Mouse (Mus musculus) midbrain, embryonic 13.5 days (tissue): ENCODE measurements around the gene Skp1a. TPM values are rescaled to one million over a fixed set of nuclear protein-coding genes. Genes with fewer than 3 reads are reported as not detected.
A peak's percentile ranks its signal among the peaks of the same experiment; 100 is the strongest.
"Not testable (repeated sequence)": the region's sequence is repeated elsewhere in the genome, so short reads cannot be mapped to it uniquely, and the experiment has no call there.

Source experiments
- ATAC-seq: fragments of 200-750 bp; cut with Nextera tagmentation; 2 replicates; pipeline ENCODE4 v1.8.0; 2017; ENCODE audit warnings: mild to moderate bottlenecking, moderate TSS enrichment, moderate library complexity
- H3K27ac ChIP-seq: fragments of 300-500 bp; sonication (generic); 2 replicates; pipeline ENCODE4 v1.5.1; 2015; ENCODE audit warnings: inconsistent platforms, mild to moderate bottlenecking, moderate library complexity
- H3K27me3 ChIP-seq: fragments of 300-500 bp; sonication (generic); 2 replicates; pipeline ENCODE4 v1.6.1; 2015; ENCODE audit warnings: mild to moderate bottlenecking, inconsistent platforms
- H3K36me3 ChIP-seq: fragments of 300-500 bp; sonication (generic); 2 replicates; pipeline ENCODE4 v1.6.1; 2015; ENCODE audit warnings: mild to moderate bottlenecking, inconsistent platforms
- H3K4me1 ChIP-seq: fragments of 300-500 bp; sonication (generic); replicated peaks from 2 replicates; pipeline ENCODE4 v1.6.1; 2015; ENCODE audit warnings: inconsistent platforms
- H3K4me2 ChIP-seq: fragments of 300-500 bp; sonication (generic); replicated peaks from 2 replicates; pipeline ENCODE4 v1.6.1; 2015; ENCODE audit warnings: moderate library complexity, mild to moderate bottlenecking, inconsistent platforms
- H3K4me3 ChIP-seq: fragments of 300-500 bp; sonication (generic); replicated peaks from 2 replicates; pipeline ENCODE4 v1.5.1; 2015; ENCODE audit warnings: mild to moderate bottlenecking, inconsistent platforms
- H3K9ac ChIP-seq: fragments of 300-500 bp; sonication (generic); replicated peaks from 2 replicates; pipeline ENCODE4 v1.6.1; 2015; ENCODE audit warnings: mild to moderate bottlenecking, inconsistent platforms
- H3K9me3 ChIP-seq: fragments of 300-500 bp; sonication (generic); 2 replicates; pipeline ENCODE4 v1.6.1; 2016; ENCODE audit warnings: mild to moderate bottlenecking, inconsistent platforms
- WGBS: fragments of 180-500 bp; shearing (Covaris S2); methylation state at CpG from one replicate; pipeline ENCODE4 v1.1.7; 2015; 5-methylcytosine and 5-hydroxymethylcytosine counted together
- polyA plus RNA-seq: library from polyadenylated mRNA; unstranded; fragments of >200 nt; fragmentation: Nextera tagmentation; extraction: Ambion mirVana; gene quantifications from 2 replicates; pipeline ENCODE4 v1.2.1, GENCODE M21; 2015

Skp1a gene
- polyA plus RNA-seq, result 1,061 and 1,143 TPM in 2 replicates

DNA sequence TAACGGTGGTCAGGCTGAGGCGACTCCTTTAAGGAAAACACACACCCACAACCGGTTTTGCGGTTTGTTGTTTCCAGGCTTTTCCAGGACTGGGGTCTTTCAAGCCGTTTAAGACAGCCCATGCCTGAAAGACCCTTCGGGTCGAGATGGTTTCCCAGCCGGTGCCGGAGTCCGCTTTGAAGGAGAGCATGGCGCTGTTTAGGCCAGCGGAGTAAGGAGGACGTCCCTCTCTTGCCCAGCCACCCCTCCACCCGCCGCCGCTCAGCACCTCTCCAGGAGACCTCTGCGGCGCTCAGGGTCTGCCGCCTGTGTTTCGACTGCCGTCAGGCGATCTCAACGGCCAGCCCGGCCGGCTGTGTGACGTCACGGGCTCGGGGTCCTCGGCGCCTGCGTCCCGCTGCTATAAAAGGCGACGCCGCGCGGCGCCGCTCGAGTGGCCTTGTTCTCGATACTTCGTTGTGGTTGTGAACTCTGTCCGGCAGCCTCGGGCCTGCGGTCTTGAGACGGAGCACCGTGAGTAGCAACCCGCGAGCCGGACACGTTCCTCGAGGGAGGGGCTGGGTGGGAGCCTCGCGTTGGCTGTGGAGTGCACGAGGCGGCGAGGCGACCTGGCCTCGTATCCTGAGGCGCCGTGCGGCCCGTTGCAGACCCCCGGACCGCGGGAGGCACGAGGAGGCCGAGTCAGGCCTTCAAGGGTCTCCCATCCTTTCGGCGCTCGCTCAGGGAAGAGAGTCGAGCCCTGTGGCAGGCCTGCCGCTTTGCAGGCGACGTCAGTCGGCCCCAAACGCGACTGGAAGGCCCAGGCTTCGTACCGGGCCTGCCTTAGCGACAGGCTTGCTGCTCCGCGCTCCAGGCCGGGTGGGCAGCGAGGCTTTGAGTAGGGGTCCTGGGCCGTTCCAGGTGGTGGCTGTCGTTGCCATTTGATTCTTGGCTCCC is at the start of gene Skp1a:
Skp1a (plus strand) TSS at position 390 of the 936 bp plus-strand sequence.
- H3K4me1 ChIP-seq, result peaks cover 31% of the 10 kb centered on the region
- peak within 1 kb of the TSS; percentile 99 for H3K9ac ChIP-seq
- H3K9me3 ChIP-seq, result no peaks in the 10 kb centered on the region
- peak within 1 kb of the TSS; percentile 99 for H3K27ac ChIP-seq
- no peaks in the 10 kb centered on the region for H3K27me3 ChIP-seq
- peak; percentile 92 for ATAC-seq
- under 1% methylated on average over 87 of the region's 87 CpGs for WGBS
- H3K4me2 ChIP-seq, result peak within 1 kb of the TSS; percentile 80
- H3K4me3 ChIP-seq, result peak within 1 kb of the TSS; percentile 91
- H3K36me3 ChIP-seq, result peaks cover 6% of the 10 kb centered on the region; the same call in 1 of the 2 replicates

DNA sequence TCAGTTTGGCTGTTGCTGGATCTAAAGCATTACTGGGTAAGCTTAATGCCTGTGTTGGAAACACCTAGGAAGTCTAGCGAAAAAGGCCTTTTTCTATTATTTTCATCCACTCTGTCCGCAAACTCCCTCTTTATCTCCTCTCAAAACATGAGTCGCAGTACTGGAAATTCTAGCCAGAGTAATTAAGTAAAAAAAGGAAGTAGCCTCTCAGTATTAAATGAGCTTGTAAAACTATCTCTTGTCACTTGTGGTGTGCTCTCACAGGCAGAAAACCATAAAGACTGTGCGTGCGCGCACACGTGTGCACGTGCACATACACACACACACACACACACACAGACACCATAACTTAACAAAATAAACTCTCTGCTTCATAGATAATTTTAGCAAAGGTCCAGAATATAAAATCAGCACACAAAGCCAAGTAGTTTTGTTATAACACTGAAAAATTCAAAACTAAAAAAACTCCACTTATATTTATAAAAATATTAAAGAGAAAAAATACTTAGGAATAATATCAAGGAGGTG is 35.2 kb upstream of the Skp1a start:
- not testable (repeated sequence) for H3K4me3 ChIP-seq, H3K9me3 ChIP-seq, H3K27ac ChIP-seq, H3K27me3 ChIP-seq, H3K4me2 ChIP-seq, H3K9ac ChIP-seq, H3K4me1 ChIP-seq, H3K36me3 ChIP-seq, ATAC-seq
- 98% methylated on average over 8 of the region's 8 CpGs for WGBS

DNA sequence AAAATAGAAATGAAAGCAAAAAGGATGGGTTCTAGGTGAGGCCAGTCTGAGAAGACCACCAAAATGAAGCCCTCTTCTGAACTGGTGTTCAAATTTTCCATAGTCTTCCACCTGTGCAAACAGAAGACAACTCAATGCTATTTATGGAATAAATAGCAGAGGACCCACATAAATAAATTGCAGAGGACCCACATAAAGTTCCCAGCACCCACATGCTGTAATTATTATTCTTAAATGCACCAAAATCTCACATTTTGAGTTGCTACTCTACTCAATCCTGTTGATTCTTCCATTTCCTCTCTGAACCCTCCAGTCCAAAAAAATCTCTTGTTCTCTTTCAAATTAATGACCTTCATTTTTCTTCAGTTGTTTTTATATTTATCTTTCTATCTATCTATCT is 17.9 kb upstream of the Skp1a start, which contains the start of gene Olfr1371:
Olfr1371 (minus strand) TSS at position 101 of the 400 bp plus-strand sequence.
- Histone ChIP-seq H3K36me3 (no peaks in the 10 kb centered on the region), H3K27me3 (no peaks in the 10 kb centered on the region), H3K4me2 (no peak within 1 kb of the TSS), H3K27ac (no peak within 1 kb of the TSS), H3K9me3 (no peaks in the 10 kb centered on the region), H3K9ac (no peak within 1 kb of the TSS), H3K4me3 (no peak within 1 kb of the TSS), H3K4me1 (no peaks in the 10 kb centered on the region)
- ATAC-seq, result no peak

DNA sequence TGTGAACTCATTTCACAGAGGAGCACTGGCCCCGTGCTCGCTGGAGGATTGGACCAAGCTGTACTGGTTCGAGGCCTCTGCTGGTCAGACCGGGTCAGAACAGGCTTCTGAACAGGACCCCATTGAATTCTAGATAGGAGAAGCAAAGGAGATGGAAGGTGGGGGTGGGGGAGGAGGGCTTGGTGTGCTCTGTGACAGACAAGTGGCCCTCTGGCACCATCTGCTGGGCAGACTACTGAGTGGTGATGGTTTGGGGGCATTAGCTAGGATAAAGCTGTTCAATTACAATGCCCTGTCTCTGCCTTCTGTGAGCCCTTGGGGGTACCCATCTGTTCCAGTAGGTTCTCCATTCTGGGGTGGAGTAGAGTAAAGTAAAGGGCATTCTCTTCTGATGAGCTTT is 11.5 kb upstream of the Skp1a start:
- 0 out of 2 replicates have a peak overlapping the region, but pooled peaks have one; percentile 19 for H3K4me2 ChIP-seq
- H3K9me3 ChIP-seq, result no peaks in the 10 kb centered on the region
- H3K9ac ChIP-seq, result no peak overlapping the region
- H3K36me3 ChIP-seq, result no peaks in the 10 kb centered on the region
- no peak overlapping the region for H3K4me3 ChIP-seq
- H3K27me3 ChIP-seq, result peaks cover 11% of the 10 kb centered on the region
- peak; percentile 87 for ATAC-seq
- H3K4me1 ChIP-seq, result peaks cover 2% of the 10 kb centered on the region; the same call in 1 of the 2 replicates
- WGBS, result 6% methylated on average over 4 of the region's 4 CpGs
- no peak overlapping the region for H3K27ac ChIP-seq

DNA sequence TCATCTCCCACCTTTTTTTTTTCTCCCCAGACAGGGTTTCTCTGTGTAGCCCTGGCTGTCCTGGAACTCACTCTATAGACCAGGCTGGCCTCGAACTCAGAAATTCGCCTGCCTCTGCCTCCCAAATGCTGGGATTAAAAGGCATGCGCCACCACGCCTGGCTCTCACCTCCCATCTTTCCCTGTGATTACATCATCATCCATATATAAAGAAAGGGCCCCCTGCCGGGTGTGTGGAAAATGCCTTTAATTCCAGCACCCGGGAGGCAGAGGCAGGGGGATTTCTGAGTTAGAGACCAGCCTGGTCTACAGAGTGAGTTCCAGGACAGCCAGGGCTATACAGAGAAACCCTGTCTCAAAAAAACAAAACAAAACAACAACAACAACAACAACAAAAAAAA is 9.9 kb upstream of the Skp1a start:
- H3K4me2 ChIP-seq, ATAC-seq, H3K9me3 ChIP-seq, H3K4me1 ChIP-seq, H3K9ac ChIP-seq, H3K36me3 ChIP-seq, H3K27ac ChIP-seq, H3K4me3 ChIP-seq: not testable (repeated sequence)
- peaks cover 11% of the 10 kb centered on the region for H3K27me3 ChIP-seq
- WGBS, result 89% methylated on average over 6 of the region's 6 CpGs

DNA sequence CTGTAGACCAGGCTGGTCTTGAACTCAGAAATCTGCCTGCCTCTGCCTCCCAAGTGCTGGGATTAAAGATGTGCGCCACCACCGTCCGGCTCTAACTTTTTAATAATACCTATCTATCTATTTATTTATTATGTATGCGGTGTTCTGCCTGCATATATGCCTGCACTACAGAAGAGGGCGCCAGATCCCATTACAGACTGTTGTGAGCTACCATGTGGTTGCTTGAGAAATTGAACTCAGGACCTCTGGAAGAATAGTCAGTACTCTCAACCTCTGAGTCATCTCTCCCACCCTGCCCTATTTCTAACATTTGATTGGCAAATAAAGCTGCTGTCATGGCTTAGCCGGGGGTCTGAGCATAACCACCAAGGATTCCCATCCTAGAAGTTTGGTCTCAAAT is 8.9 kb upstream of the Skp1a start:
- H3K36me3 ChIP-seq, result no peaks in the 10 kb centered on the region
- ATAC-seq, result no peak
- H3K4me2 ChIP-seq, result no peak overlapping the region

DNA sequence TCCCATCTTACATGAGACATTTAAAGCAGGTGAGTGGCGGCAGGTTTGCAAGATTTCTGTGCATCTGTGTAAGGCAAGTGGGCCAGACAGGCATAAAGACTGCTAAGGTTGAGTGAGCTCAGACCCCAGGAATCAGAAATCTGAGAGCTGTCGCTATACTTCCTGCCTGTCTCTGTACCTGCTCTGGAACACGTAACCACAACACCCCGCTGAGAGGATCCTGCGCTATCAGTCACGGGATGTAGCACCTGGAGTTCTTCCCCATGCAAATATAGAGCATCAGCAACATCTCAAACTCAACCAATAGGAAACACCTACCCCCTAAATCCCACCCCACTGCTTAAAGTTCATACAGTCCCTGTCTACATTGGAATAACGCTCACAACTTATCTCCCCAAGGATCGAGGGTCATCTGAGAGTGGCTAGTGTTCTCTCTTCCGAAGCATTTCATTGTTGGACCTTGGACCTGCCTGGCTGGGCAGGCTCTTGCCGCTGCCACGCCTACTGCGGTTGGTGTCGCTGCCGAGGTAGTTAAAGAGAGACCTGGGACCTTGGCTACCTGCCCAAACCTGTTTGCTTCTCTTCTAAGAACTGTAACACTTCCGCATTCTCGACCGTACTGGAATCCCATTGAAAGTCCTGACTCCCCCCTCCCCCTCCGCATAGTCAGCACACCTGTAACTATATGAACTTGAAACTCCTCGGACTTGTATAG is 7.7 kb upstream of the Skp1a start:
- H3K9me3 ChIP-seq, result no peaks in the 10 kb centered on the region
- no peak for ATAC-seq
- peaks cover 11% of the 10 kb centered on the region for H3K27me3 ChIP-seq
- no peak overlapping the region for H3K4me3 ChIP-seq
- WGBS, result 23% methylated on average over 19 of the region's 19 CpGs
- peaks cover 2% of the 10 kb centered on the region; the same call in 1 of the 2 replicates for H3K4me1 ChIP-seq
- no peak overlapping the region for H3K9ac ChIP-seq
- 0 out of 2 replicates have a peak overlapping the region, but pooled peaks have one; percentile 11 for H3K4me2 ChIP-seq
- no peaks in the 10 kb centered on the region for H3K36me3 ChIP-seq
- no peak overlapping the region for H3K27ac ChIP-seq

More for the DNA sequence above, 8.9 kb upstream of the Skp1a start:
- Histone ChIP-seq H3K4me1 (peaks cover 2% of the 10 kb centered on the region; the same call in 1 of the 2 replicates), H3K4me3 (no peak overlapping the region), H3K27ac (no peak overlapping the region), H3K9me3 (no peaks in the 10 kb centered on the region), H3K27me3 (peaks cover 11% of the 10 kb centered on the region), H3K9ac (no peak overlapping the region)
- 77% methylated on average over 6 of the region's 6 CpGs for WGBS

DNA sequence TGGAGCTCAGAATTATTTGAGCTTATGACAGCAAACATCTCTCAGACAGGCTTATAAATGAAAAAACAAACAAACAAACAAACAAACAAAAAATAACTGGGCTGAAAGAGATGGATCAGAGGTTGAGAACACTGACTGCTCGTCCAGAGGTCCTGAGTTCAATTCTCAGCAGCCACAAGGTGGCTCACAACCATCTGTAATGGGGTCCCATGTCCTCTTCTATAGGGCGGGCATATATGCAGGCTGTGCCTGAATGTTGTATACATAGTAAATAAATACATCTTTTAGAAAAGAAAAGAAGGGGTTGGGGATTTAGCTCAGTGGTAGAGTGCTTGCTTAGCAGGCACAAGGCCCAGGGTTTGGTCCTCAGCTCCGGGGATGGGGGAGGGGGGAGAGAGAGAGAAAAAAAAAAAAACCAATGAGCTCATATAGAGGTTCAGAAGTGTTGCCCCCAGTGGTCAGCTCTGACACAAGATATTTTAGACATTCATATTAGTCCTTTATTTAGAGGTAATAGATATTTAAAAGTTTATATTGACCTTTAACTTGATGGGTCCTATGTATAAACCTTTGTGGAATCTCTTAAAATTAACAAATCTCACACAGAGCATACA is 5.7 kb upstream of the Skp1a start:
- no peaks in the 10 kb centered on the region for H3K9me3 ChIP-seq
- H3K27me3 ChIP-seq, result peaks cover 11% of the 10 kb centered on the region
- 68% methylated on average over 3 of the region's 3 CpGs for WGBS
- no peaks in the 10 kb centered on the region for H3K36me3 ChIP-seq
- H3K4me1 ChIP-seq, result peaks cover 7% of the 10 kb centered on the region
- H3K4me2 ChIP-seq, result no peak overlapping the region
- no peak for ATAC-seq
- H3K9ac ChIP-seq, result no peak overlapping the region
- no peak overlapping the region for H3K27ac ChIP-seq
- no peak overlapping the region for H3K4me3 ChIP-seq

DNA sequence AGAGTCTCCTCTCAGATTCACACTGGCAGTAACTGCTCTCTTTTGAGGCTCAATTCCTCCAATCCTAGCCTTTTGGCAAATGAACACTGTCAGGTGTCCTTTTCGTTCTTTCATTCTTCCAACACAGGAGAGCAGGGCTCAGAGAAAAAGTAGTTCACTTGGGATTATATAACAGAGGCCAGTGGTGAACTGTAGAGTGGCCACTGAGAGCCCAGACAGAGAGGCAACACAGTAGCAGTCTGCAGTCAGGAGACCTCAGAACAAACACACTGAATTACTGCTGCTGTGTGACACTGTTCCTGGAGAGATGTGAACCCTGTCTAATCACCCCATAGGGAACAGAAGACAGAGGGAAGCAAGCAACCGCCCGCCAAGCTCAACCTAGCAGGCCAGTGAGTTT is 4.7 kb upstream of the Skp1a start:
- no peak overlapping the region for H3K4me3 ChIP-seq
- ATAC-seq, result no peak
- H3K4me2 ChIP-seq, result no peak overlapping the region
- peaks cover 8% of the 10 kb centered on the region for H3K4me1 ChIP-seq
- no peaks in the 10 kb centered on the region for H3K9me3 ChIP-seq
- WGBS, result 79% methylated on average over 3 of the region's 3 CpGs
- H3K27me3 ChIP-seq, result peaks cover 11% of the 10 kb centered on the region
- H3K9ac ChIP-seq, result no peak overlapping the region
- H3K36me3 ChIP-seq, result no peaks in the 10 kb centered on the region
- H3K27ac ChIP-seq, result no peak overlapping the region

DNA sequence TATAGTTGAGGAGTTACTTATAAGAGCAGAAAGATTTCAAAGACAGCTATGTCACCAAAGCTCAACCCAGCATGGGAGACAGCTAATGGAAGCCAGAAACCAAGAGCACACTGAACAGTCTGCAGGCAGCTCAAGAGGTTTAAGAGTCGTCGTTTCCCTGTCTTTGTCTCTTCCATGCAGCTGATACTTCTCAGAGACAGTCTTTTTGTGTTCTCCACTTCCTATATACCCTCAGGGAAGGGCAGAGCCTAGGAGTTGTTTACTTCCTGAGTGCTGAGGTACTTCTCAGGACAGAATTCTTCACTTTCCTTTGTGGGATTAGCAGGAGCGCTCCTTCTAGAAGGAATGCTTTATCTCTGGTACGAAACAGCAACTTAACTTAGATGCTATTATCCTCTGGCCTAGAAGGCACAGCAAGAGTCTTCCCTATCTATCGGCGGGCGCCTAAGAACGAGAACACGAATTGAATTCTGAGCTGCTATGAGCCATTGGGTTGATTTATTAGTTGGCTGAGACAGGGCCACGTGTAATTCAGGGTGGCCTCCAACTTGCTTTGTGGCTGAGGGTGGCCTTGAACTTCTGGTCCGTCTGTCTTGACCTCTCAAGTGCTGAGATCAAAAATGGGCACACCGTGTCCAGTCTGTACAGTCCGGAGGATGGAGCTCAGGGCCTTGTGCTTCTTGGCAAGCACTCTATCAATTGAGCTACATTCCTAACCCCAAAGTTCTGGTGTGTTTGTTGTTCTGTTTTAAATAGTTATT is 4.1 kb upstream of the Skp1a start:
- H3K4me2 ChIP-seq, result no peak overlapping the region
- no peak for ATAC-seq
- H3K4me1 ChIP-seq, result peaks cover 8% of the 10 kb centered on the region
- 77% methylated on average over 13 of the region's 13 CpGs for WGBS
- no peaks in the 10 kb centered on the region for H3K9me3 ChIP-seq
- H3K36me3 ChIP-seq, result no peaks in the 10 kb centered on the region
- H3K9ac ChIP-seq, result no peak overlapping the region
- no peak overlapping the region for H3K27ac ChIP-seq
- no peak overlapping the region for H3K4me3 ChIP-seq
- peaks cover 11% of the 10 kb centered on the region for H3K27me3 ChIP-seq
